Mouse (Mus musculus): ENCODE measurements around the gene Ppp5c. TPM values are rescaled to one million over a fixed set of nuclear protein-coding genes. Genes with fewer than 3 reads are reported as not detected.
"Not testable (repeated sequence)": the region's sequence is repeated elsewhere in the genome, so short reads cannot be mapped to it uniquely, and the experiment has no call there.

Gene Ppp5c
- 103 and 111 TPM in 2 replicates for polyA plus RNA-seq (2015; fragmentation: Nextera tagmentation; extraction: Ambion mirVana)

GRCm38 (mm10) chr7:17027588-17028343 is at the start of gene Ppp5c:
Gene Ppp5c, minus strand, starts transcription at chr7:17027924.
- ATAC-seq (replicated peaks): peak; percentile 90
- H3K9ac ChIP-seq (replicated peaks): peak within 1 kb of the TSS; percentile 88
- under 1% methylated on average over 57 of the region's 58 CpGs for WGBS
- H3K27me3 ChIP-seq: no peaks in the 10 kb centered on the region
- H3K36me3 ChIP-seq: 0 out of 2 replicates have a peak, but pooled peaks cover 5% of the 10 kb centered on the region
- peaks cover 28% of the 10 kb centered on the region for H3K4me1 ChIP-seq
- peak within 1 kb of the TSS; percentile 60 for H3K27ac ChIP-seq (replicated peaks)
- peak within 1 kb of the TSS; percentile 72 for H3K4me2 ChIP-seq (replicated peaks)
- H3K9me3 ChIP-seq: no peaks in the 10 kb centered on the region
- peak within 1 kb of the TSS; percentile 85 for H3K4me3 ChIP-seq

- no peaks in the 10 kb centered on the region for H3K36me3 ChIP-seq
- H3K27ac ChIP-seq (replicated peaks): no peak overlapping the region
- no peak overlapping the region for H3K4me2 ChIP-seq (replicated peaks)
- no peaks in the 10 kb centered on the region for H3K27me3 ChIP-seq
- H3K9me3 ChIP-seq: no peaks in the 10 kb centered on the region
- 95% methylated on average over 1 of the region's 1 CpGs for WGBS
- ATAC-seq (replicated peaks): no peak
- no peak overlapping the region for H3K4me3 ChIP-seq
- H3K4me1 ChIP-seq: no peaks in the 10 kb centered on the region
- H3K9ac ChIP-seq (replicated peaks): no peak overlapping the region
Observed at GRCm38 (mm10) chr7:17076542-17076941, 48.8 kb upstream of the Ppp5c start.

DNA sequence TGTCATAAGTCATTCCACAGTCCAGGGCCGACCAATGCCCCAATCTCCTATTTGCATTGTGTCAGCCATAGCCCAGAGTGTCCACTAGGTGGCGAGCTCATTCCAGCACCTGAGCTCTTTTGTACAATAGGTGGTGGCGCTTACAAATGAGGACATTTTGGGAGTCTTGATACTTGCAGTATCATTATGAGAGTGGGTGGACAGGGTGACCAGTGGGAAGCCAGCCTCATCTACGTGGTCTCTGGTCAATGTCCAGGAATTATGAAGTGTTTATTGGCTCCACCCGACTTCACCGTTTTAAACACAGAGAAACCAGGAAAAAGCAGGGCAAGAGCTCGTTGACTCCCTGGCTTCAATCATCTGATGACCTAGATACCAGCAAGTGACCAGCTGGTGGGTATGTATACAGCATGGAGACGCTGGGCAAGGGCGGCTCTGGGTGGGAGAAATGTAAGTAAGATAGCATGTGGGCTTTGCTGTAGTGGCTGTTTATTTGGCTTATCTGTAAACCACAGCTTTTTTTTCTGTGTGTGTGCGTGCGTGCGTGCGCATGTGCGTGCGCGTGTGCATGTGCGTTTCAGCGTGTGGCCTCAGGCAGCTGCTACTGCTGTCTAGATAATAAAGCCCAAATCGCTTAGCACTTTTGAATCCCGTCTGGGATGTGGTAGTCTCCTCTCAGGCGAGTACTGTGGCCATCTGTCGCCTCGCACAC is 46.3 kb upstream of the Ppp5c start, which contains the start of gene Psg16:
Gene Psg16, plus strand, starts transcription at position 137 of the 712 bp plus-strand sequence.
- H3K9ac ChIP-seq (replicated peaks): no peak within 1 kb of the TSS
- WGBS: 62% methylated on average over 23 of the region's 23 CpGs
- no peak within 1 kb of the TSS for H3K27ac ChIP-seq (replicated peaks)
- H3K27me3 ChIP-seq: no peaks in the 10 kb centered on the region
- H3K4me1 ChIP-seq: no peaks in the 10 kb centered on the region
- H3K4me2 ChIP-seq (replicated peaks): peak within 1 kb of the TSS; percentile 11; the same call in 1 of the 2 replicates
- H3K4me3 ChIP-seq: peak within 1 kb of the TSS; percentile 10; the same call in 1 of the 2 replicates
- no peaks in the 10 kb centered on the region for H3K9me3 ChIP-seq
- no peaks in the 10 kb centered on the region for H3K36me3 ChIP-seq
- ATAC-seq (replicated peaks): peak; percentile 67

DNA sequence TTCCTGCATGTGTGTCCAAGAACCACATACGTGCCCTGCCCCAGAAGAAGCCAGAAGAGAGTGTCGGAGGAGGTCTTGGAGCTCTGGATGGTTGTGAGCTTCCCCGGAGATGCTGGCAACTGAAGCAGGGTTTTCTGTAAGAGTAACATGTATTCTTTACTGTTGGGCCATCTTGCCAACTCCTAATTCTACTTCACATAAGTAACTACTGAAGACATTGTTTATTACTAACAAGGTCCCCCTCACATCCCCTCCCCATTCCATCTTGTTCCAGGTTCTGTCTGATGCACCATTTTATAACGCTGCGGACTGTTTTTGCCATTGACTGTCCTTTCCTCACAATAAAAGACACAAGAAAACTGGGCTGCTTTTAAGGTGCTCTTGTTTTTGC is 45.8 kb upstream of the Ppp5c start:
- 56% methylated on average over 5 of the region's 5 CpGs for WGBS
- Histone ChIP-seq H3K36me3 (no peaks in the 10 kb centered on the region), H3K4me3 (no peak overlapping the region), H3K9me3 (no peaks in the 10 kb centered on the region), H3K9ac (replicated peaks) (no peak overlapping the region), H3K27ac (replicated peaks) (no peak overlapping the region), H3K4me1 (no peaks in the 10 kb centered on the region), H3K27me3 (no peaks in the 10 kb centered on the region), H3K4me2 (replicated peaks) (no peak overlapping the region)
- no peak for ATAC-seq (replicated peaks)

DNA sequence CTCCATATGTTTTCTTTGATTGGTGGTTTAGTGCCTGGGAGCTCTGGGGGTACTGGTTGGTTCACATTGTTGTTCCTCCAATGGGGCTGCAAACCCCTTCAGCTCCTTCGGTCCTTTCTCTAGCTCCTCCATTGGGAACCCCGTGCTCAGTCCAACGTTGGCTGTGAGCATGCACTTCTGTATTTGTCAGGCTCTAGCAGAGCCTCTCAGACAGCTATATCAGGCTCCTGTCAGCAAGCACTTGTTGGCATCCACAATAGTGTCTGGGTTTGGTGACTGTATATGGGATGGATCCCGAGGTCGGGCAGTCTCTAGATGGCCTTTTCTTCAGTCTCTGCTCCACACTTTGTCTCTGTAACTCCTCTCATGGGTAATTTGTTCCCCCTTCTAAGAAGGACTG is 39.9 kb upstream of the Ppp5c start:
- not testable (repeated sequence) for H3K27ac ChIP-seq (replicated peaks); H3K4me1 ChIP-seq; H3K9ac ChIP-seq (replicated peaks); ATAC-seq (replicated peaks); H3K4me2 ChIP-seq (replicated peaks); H3K36me3 ChIP-seq; H3K9me3 ChIP-seq; H3K27me3 ChIP-seq; H3K4me3 ChIP-seq
- whole genome bisulfite sequencing: 65% methylated on average over 5 of the region's 5 CpGs

GRCm38 (mm10) chr7:17067000-17067399 is 39.3 kb upstream of the Ppp5c start:
- H3K36me3 ChIP-seq: no peaks in the 10 kb centered on the region
- H3K27ac ChIP-seq (replicated peaks): no peak overlapping the region
- no peak overlapping the region for H3K4me3 ChIP-seq
- H3K27me3 ChIP-seq: no peaks in the 10 kb centered on the region
- no peak overlapping the region for H3K9ac ChIP-seq (replicated peaks)
- H3K9me3 ChIP-seq: no peaks in the 10 kb centered on the region
- H3K4me1 ChIP-seq: peaks cover 10% of the 10 kb centered on the region
- ATAC-seq (replicated peaks): no peak
- no peak overlapping the region for H3K4me2 ChIP-seq (replicated peaks)

DNA sequence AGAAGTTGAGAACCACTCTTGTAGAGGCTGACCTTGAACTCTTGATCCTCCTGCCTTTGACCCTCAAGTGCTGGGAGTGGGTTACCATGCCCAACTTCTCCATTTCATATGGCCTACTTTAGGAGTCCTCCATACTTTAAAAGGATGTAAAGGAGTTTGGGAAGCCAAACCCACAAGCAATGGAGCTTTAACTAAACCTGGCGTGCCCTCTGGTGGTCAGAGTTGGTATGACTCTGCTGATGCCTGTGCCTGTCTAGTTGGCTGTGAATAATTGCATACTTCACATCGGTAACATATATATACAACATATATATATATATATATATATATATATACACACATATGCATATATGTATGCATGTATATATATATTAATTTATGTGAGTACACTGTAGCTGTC is 38.7 kb upstream of the Ppp5c start:
- Histone ChIP-seq H3K4me1 (peaks cover 12% of the 10 kb centered on the region), H3K4me2 (replicated peaks) (no peak overlapping the region), H3K27me3 (no peaks in the 10 kb centered on the region), H3K9ac (replicated peaks) (no peak overlapping the region), H3K36me3 (no peaks in the 10 kb centered on the region), H3K9me3 (no peaks in the 10 kb centered on the region), H3K27ac (replicated peaks) (no peak overlapping the region), H3K4me3 (no peak overlapping the region)
- ATAC-seq (replicated peaks): no peak
- WGBS: 3% methylated on average over 2 of the region's 2 CpGs

- 85% methylated on average over 7 of the region's 9 CpGs for WGBS
- no peak for ATAC-seq (replicated peaks)
Observed at GRCm38 (mm10) chr7:17065620-17066019, 37.9 kb upstream of the Ppp5c start.

GRCm38 (mm10) chr7:17062845-17063244 is 35.1 kb upstream of the Ppp5c start:
- H3K4me2 ChIP-seq (replicated peaks): peak overlapping the region; percentile 66
- H3K27me3 ChIP-seq: no peaks in the 10 kb centered on the region
- peak overlapping the region; percentile 39; the same call in 1 of the 2 replicates for H3K9ac ChIP-seq (replicated peaks)
- ATAC-seq (replicated peaks): peak; percentile 29
- no peaks in the 10 kb centered on the region for H3K9me3 ChIP-seq
- peaks cover 47% of the 10 kb centered on the region for H3K4me1 ChIP-seq
- H3K4me3 ChIP-seq: peak overlapping the region; percentile 44
- H3K36me3 ChIP-seq: no peaks in the 10 kb centered on the region
- WGBS: 15% methylated on average over 11 of the region's 11 CpGs
- H3K27ac ChIP-seq (replicated peaks): no peak overlapping the region

More at GRCm38 (mm10) chr7:17065620-17066019, 37.9 kb upstream of the Ppp5c start:
- no peaks in the 10 kb centered on the region for H3K27me3 ChIP-seq
- H3K4me1 ChIP-seq: peaks cover 20% of the 10 kb centered on the region
- no peak overlapping the region for H3K4me3 ChIP-seq
- no peak overlapping the region for H3K9ac ChIP-seq (replicated peaks)
- H3K4me2 ChIP-seq (replicated peaks): no peak overlapping the region
- no peaks in the 10 kb centered on the region for H3K9me3 ChIP-seq
- no peak overlapping the region for H3K27ac ChIP-seq (replicated peaks)
- H3K36me3 ChIP-seq: no peaks in the 10 kb centered on the region

DNA sequence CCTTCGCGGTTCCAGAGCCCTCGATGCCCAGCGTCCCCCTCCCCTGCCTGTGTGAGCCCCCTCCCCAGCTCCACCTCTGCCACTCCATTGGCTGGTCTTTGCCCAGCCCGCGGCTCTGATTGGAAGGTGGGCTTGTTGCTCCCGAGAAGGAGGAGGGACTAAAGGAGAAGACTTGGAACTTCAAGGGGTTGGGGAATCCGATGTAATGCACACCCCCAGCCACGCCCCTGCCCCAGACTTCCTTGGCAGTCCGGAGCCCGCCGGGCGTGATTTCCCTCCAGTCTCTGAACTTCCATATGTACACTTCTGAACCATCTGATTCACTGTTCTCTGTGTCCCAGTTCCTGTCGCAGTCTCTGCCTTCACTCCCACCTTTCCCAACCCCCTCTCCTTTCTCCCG is 34.7 kb upstream of the Ppp5c start, which contains the start of gene Hif3a:
Gene Hif3a, minus strand, starts transcription at position 39 of the 400 bp plus-strand sequence.
- Histone ChIP-seq H3K9ac (replicated peaks) (peak within 1 kb of the TSS; percentile 39), H3K4me3 (peak within 1 kb of the TSS; percentile 44), H3K27ac (replicated peaks) (no peak within 1 kb of the TSS), H3K36me3 (no peaks in the 10 kb centered on the region), H3K27me3 (no peaks in the 10 kb centered on the region), H3K9me3 (no peaks in the 10 kb centered on the region), H3K4me2 (replicated peaks) (peak within 1 kb of the TSS; percentile 66), H3K4me1 (peaks cover 50% of the 10 kb centered on the region)
- 1% methylated on average over 15 of the region's 15 CpGs for WGBS
- peak; percentile 83 for ATAC-seq (replicated peaks)

DNA sequence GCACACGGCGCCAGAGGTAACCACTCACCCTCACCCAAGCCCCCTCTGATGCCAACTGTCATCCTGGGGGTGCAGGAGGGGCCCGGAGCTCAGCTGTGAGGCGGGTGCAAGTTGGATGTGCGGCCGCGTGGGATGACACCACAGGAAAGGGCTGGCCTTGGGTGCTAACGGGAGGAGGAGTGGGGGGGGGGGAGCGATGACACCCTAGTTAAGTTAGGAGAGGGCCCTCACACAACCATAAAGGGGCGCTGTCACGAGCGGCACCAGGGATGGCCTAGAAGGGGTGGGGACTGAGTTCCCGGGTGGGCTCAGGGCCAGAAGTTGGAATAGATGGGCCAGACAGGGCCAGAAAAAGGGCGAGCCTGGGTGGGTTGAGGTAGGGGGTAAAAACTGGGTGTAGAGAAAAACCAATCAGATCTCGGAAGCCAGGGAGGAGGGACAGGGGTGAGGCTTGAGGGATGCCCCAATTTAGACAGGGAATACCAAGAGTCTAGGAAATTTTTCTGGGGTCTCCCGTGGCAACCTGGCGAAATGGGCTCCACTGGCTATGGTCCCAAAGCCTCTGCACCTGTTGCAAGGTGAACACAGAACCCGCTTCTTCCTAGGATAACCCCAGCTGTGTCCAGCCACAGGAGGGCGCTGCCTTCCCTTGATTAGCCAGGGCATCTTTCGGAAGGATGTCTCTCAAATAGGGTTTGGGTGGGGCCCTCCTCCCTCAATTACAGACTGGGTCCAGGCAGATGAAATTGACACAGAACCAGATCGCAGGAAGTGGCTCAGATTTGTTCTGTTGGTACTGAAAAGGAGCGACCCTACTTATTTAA is 33.3 kb upstream of the Ppp5c start:
- Histone ChIP-seq H3K4me2 (replicated peaks) (peak overlapping the region; percentile 66), H3K9me3 (no peaks in the 10 kb centered on the region), H3K9ac (replicated peaks) (no peak overlapping the region), H3K4me1 (peaks cover 59% of the 10 kb centered on the region), H3K27ac (replicated peaks) (peak overlapping the region; percentile 75), H3K36me3 (no peaks in the 10 kb centered on the region), H3K27me3 (no peaks in the 10 kb centered on the region), H3K4me3 (no peak overlapping the region)
- 50% methylated on average over 21 of the region's 22 CpGs for WGBS
- no peak for ATAC-seq (replicated peaks)
